Mouse (Mus musculus) G1E (cell line): Measurements from ENCODE around the gene Fam129c. TPM values are rescaled to one million over a fixed set of nuclear protein-coding genes. Genes with fewer than 3 reads are reported as not detected.

Source experiments
- ATAC-seq: 2 replicates; pipeline ENCODE4 v1.8.0; 2016; ENCODE audit warnings: mild to moderate bottlenecking; ENCODE audit not compliant: insufficient number of reproducible peaks, poor library complexity, low FRiP score, severe bottlenecking; ENCODE audit errors: extremely low read depth
- DNase-seq: peaks from one replicate; pipeline ENCODE4 v3.0.0; 2012; ENCODE audit warnings: low spot score
- H3K27me3 ChIP-seq: 2 replicates; pipeline ENCODE4 v1.6.1; 2012; ENCODE audit warnings: mild to moderate bottlenecking, low read length, inconsistent platforms; ENCODE audit not compliant: insufficient read depth
- H3K36me3 ChIP-seq: replicated peaks from 2 replicates; pipeline ENCODE3; 2012; ENCODE audit warnings: mild to moderate bottlenecking, inconsistent platforms
- H3K4me1 ChIP-seq: 2 replicates; pipeline ENCODE4 v1.6.1; 2012; ENCODE audit warnings: low read depth, low read length, inconsistent platforms, mixed read lengths; ENCODE audit not compliant: insufficient read depth
- H3K4me3 ChIP-seq: 2 replicates; pipeline ENCODE4 v1.5.1; 2012; ENCODE audit warnings: low read depth, mild to moderate bottlenecking, inconsistent platforms, low read length, moderate library complexity, mixed read lengths
- H3K9me3 ChIP-seq: replicated peaks from 2 replicates; pipeline ENCODE4 v1.6.1; 2012; ENCODE audit warnings: inconsistent platforms
- CTCF ChIP-seq: IDR thresholded peaks from 2 replicates; pipeline ENCODE4 v1.5.1; 2012; ENCODE audit warnings: low read depth, low read length, inconsistent platforms, mixed read lengths
- GATA1 ChIP-seq: IDR thresholded peaks from 2 replicates; pipeline ENCODE4 v1.6.1; 2012; ENCODE audit warnings: borderline replicate concordance, low read length, inconsistent platforms, mixed read lengths
- GATA2 ChIP-seq: IDR thresholded peaks from 2 replicates; pipeline ENCODE4 v1.6.1; 2012; ENCODE audit warnings: low read depth, low read length, inconsistent platforms, borderline replicate concordance
- POLR2AphosphoS5 ChIP-seq: IDR thresholded peaks from 2 replicates; pipeline ENCODE4 v1.6.1; 2012; ENCODE audit warnings: low read depth, low read length, inconsistent platforms; ENCODE audit not compliant: insufficient replicate concordance
- TAL1 ChIP-seq: conservative IDR thresholded peaks from 2 replicates; pipeline ENCODE4 v1.6.1; 2012; ENCODE audit warnings: low read depth, low read length, inconsistent platforms, mixed read lengths
- polyA plus RNA-seq: library from polyadenylated mRNA; stranded (reverse); fragments of >175 nt; gene quantifications from 2 replicates; pipeline ENCODE4 v1.2.3, GENCODE M21; 2012
- total RNA-seq, 2 experiments: library from RNA; stranded (forward) in 1 of 2; stranded (reverse) in 1 of 2; fragments of 200-1000 nt in 1 of 2; fragments of >200 nt in 1 of 2; fragmentation: Nextera tagmentation in 1 of 2; gene quantifications; 2 replicates each; pipeline ENCODE4 v1.2.3; 2014 to 2017

Fam129c gene
- total and polyA plus RNA-seq, 3 experiments, result 7.0 to 8.3 (median 8.1) TPM

- H3K4me3 ChIP-seq, result no peak overlapping the region
- DNase-seq (no peak), ATAC-seq (no peak)
- TF ChIP-seq TAL1, result no peak
- TF ChIP-seq POLR2AphosphoS5, result no peak
- TF ChIP-seq CTCF, result no peak
- no peak for TF ChIP-seq GATA1
- TF ChIP-seq GATA2, result no peak
- peaks cover 10% of the 10 kb centered on the region for H3K9me3 ChIP-seq
- H3K4me1 ChIP-seq, result peaks cover 47% of the 10 kb centered on the region
- peaks cover 73% of the 10 kb centered on the region for H3K27me3 ChIP-seq
- H3K36me3 ChIP-seq, result peaks cover 7% of the 10 kb centered on the region
These were observed 36.7 kb downstream of the Fam129c start for GRCm38 (mm10) chr8:71633981-71634667.

GRCm38 (mm10) chr8:71637149-71638095 is 40.0 kb downstream of the Fam129c start:
- peaks cover 69% of the 10 kb centered on the region for H3K27me3 ChIP-seq
- ATAC-seq, result no peak
- DNase-seq, result no peak
- peaks cover 40% of the 10 kb centered on the region for H3K4me1 ChIP-seq
- H3K9me3 ChIP-seq, result no peaks in the 10 kb centered on the region
- H3K4me3 ChIP-seq, result no peak overlapping the region
- no peaks in the 10 kb centered on the region for H3K36me3 ChIP-seq
- TF ChIP-seq GATA2, result no peak
- TF ChIP-seq TAL1, result no peak
- TF ChIP-seq GATA1, result no peak
- TF ChIP-seq POLR2AphosphoS5, result no peak
- no peak for TF ChIP-seq CTCF

- peaks cover 35% of the 10 kb centered on the region for H3K4me1 ChIP-seq
- H3K36me3 ChIP-seq, result no peaks in the 10 kb centered on the region
- ATAC-seq, result no peak
- H3K9me3 ChIP-seq, result no peaks in the 10 kb centered on the region
- H3K4me3 ChIP-seq, result no peak overlapping the region
- no peak for TF ChIP-seq GATA2
- no peak for TF ChIP-seq POLR2AphosphoS5
- no peak for TF ChIP-seq TAL1
- no peak for TF ChIP-seq CTCF
- TF ChIP-seq GATA1, result no peak
- no peak for DNase-seq
- peaks cover 67% of the 10 kb centered on the region for H3K27me3 ChIP-seq
These were observed 40.9 kb downstream of the Fam129c start for GRCm38 (mm10) chr8:71638321-71638720.

GRCm38 (mm10) chr8:71639318-71639717 is 41.9 kb downstream of the Fam129c start:
- H3K4me1 ChIP-seq, result peaks cover 27% of the 10 kb centered on the region
- peak overlapping the region; percentile 35; the same call in 1 of the 2 replicates for H3K4me3 ChIP-seq
- ATAC-seq (peak; percentile 54; the same call in 1 of the 2 replicates), DNase-seq (no peak)
- H3K9me3 ChIP-seq, result no peaks in the 10 kb centered on the region
- peak; percentile 56 for TF ChIP-seq TAL1
- TF ChIP-seq GATA1, result no peak
- H3K27me3 ChIP-seq, result peaks cover 62% of the 10 kb centered on the region
- H3K36me3 ChIP-seq, result no peaks in the 10 kb centered on the region

GRCm38 (mm10) chr8:71645510-71645909 is 48.1 kb downstream of the Fam129c start:
- 0 out of 2 replicates have a peak, but pooled peaks cover 4% of the 10 kb centered on the region for H3K4me1 ChIP-seq
- ATAC-seq, result no peak
- no peaks in the 10 kb centered on the region for H3K36me3 ChIP-seq
- H3K4me3 ChIP-seq, result no peak overlapping the region
- no peak for DNase-seq
- H3K9me3 ChIP-seq, result no peaks in the 10 kb centered on the region
- TF ChIP-seq GATA1 (no peak), POLR2AphosphoS5 (no peak), TAL1 (no peak), GATA2 (no peak), CTCF (no peak)
- peaks cover 57% of the 10 kb centered on the region for H3K27me3 ChIP-seq

GRCm38 (mm10) chr8:71654600-71654999 is 57.2 kb downstream of the Fam129c start:
- ATAC-seq (no peak), DNase-seq (no peak)
- Histone ChIP-seq H3K9me3 (no peaks in the 10 kb centered on the region), H3K4me3 (no peak overlapping the region), H3K36me3 (no peaks in the 10 kb centered on the region), H3K27me3 (peaks cover 52% of the 10 kb centered on the region), H3K4me1 (peaks cover 21% of the 10 kb centered on the region)
- TF ChIP-seq GATA1 (no peak), POLR2AphosphoS5 (no peak), CTCF (no peak), TAL1 (no peak), GATA2 (no peak)

Other genes with a start within 250 kb of the Fam129c start
Only the 20 nearest of the 25 such genes appear.
- gene Ankle1, start 191.6 kb upstream of the Fam129c start, total RNA-seq (2014; fragmentation: Nextera tagmentation), result 5.9 and 16.2 TPM in 2 replicates
- 9.8 and 12.1 TPM in 2 replicates for gene Ankle1, start 191.6 kb upstream of the Fam129c start, total RNA-seq (2017)
- 13.7 and 15.1 TPM in 2 replicates for gene Ankle1, start 191.6 kb upstream of the Fam129c start, polyA plus RNA-seq
- 2.6 and 3.9 TPM in 2 replicates for gene Abhd8, start 134.0 kb upstream of the Fam129c start, total RNA-seq (2014; fragmentation: Nextera tagmentation)
- 4.5 and 5.0 TPM in 2 replicates for gene Abhd8, start 134.0 kb upstream of the Fam129c start, total RNA-seq (2017)
- 17.0 and 20.9 TPM in 2 replicates for gene Abhd8, start 134.0 kb upstream of the Fam129c start, polyA plus RNA-seq
- 42.0 and 65.5 TPM in 2 replicates for gene Mrpl34, start 132.7 kb upstream of the Fam129c start, total RNA-seq (2014; fragmentation: Nextera tagmentation)
- gene Mrpl34, start 132.7 kb upstream of the Fam129c start, total RNA-seq (2017), result 68.2 and 74.9 TPM in 2 replicates
- 149 and 161 TPM in 2 replicates for gene Mrpl34, start 132.7 kb upstream of the Fam129c start, polyA plus RNA-seq
- gene Dda1, start 128.4 kb upstream of the Fam129c start, total RNA-seq (2014; fragmentation: Nextera tagmentation), result 51.9 and 56.2 TPM in 2 replicates
- 16.2 and 19.6 TPM in 2 replicates for gene Dda1, start 128.4 kb upstream of the Fam129c start, total RNA-seq (2017)
- 209 and 288 TPM in 2 replicates for gene Dda1, start 128.4 kb upstream of the Fam129c start, polyA plus RNA-seq
- gene Ano8, start 111.7 kb upstream of the Fam129c start, total RNA-seq (2014; fragmentation: Nextera tagmentation), result 0.97 and 1.1 TPM in 2 replicates
- gene Ano8, start 111.7 kb upstream of the Fam129c start, total RNA-seq (2017), result 2.1 and 2.5 TPM in 2 replicates
- gene Ano8, start 111.7 kb upstream of the Fam129c start, polyA plus RNA-seq, result 1.4 and 1.5 TPM in 2 replicates
- 5.8 and 6.4 TPM in 2 replicates for gene Gtpbp3, start 109.5 kb upstream of the Fam129c start, total RNA-seq (2014; fragmentation: Nextera tagmentation)
- gene Gtpbp3, start 109.5 kb upstream of the Fam129c start, total RNA-seq (2017), result 14.6 and 18.2 TPM in 2 replicates
- gene Gtpbp3, start 109.5 kb upstream of the Fam129c start, polyA plus RNA-seq, result 26.1 and 33.3 TPM in 2 replicates
- gene Plvap, start 85.9 kb upstream of the Fam129c start, total RNA-seq (2014; fragmentation: Nextera tagmentation), result not detected in 2 replicates
- 0.16 and 0.17 TPM in 2 replicates for gene Plvap, start 85.9 kb upstream of the Fam129c start, total RNA-seq (2017)
- 0.88 and 0.90 TPM in 2 replicates for gene Plvap, start 85.9 kb upstream of the Fam129c start, polyA plus RNA-seq
- not detected in 2 replicates for gene Ccdc194, start 71.9 kb upstream of the Fam129c start, total RNA-seq (2014; fragmentation: Nextera tagmentation)
- gene Ccdc194, start 71.9 kb upstream of the Fam129c start, total RNA-seq (2017), result 0.22 TPM in 1 of 2 replicates, not detected in the other
- gene Ccdc194, start 71.9 kb upstream of the Fam129c start, polyA plus RNA-seq, result not detected in 2 replicates
- 6.3 and 8.0 TPM in 2 replicates for gene Bst2, start 60.2 kb upstream of the Fam129c start, total RNA-seq (2014; fragmentation: Nextera tagmentation)
- 6.4 and 7.6 TPM in 2 replicates for gene Bst2, start 60.2 kb upstream of the Fam129c start, total RNA-seq (2017)
- 44.0 and 59.6 TPM in 2 replicates for gene Bst2, start 60.2 kb upstream of the Fam129c start, polyA plus RNA-seq
- gene Mvb12a, start 54.7 kb upstream of the Fam129c start, total RNA-seq (2014; fragmentation: Nextera tagmentation), result 40.4 and 41.4 TPM in 2 replicates
- 56.2 and 75.9 TPM in 2 replicates for gene Mvb12a, start 54.7 kb upstream of the Fam129c start, total RNA-seq (2017)
- 132 and 166 TPM in 2 replicates for gene Mvb12a, start 54.7 kb upstream of the Fam129c start, polyA plus RNA-seq
- not detected in 2 replicates for gene Tmem221, start 38.8 kb upstream of the Fam129c start, total RNA-seq (2014; fragmentation: Nextera tagmentation)
- gene Tmem221, start 38.8 kb upstream of the Fam129c start, total RNA-seq (2017), result not detected in 2 replicates
- not detected in 2 replicates for gene Tmem221, start 38.8 kb upstream of the Fam129c start, polyA plus RNA-seq
- gene Nxnl1, start 31.0 kb upstream of the Fam129c start, total RNA-seq (2014; fragmentation: Nextera tagmentation), result not detected in 2 replicates
- not detected in 2 replicates for gene Nxnl1, start 31.0 kb upstream of the Fam129c start, total RNA-seq (2017)
- gene Nxnl1, start 31.0 kb upstream of the Fam129c start, polyA plus RNA-seq, result not detected in 2 replicates
- not detected in 2 replicates for gene Slc27a1, start 28.8 kb upstream of the Fam129c start, total RNA-seq (2014; fragmentation: Nextera tagmentation)
- gene Slc27a1, start 28.8 kb upstream of the Fam129c start, total RNA-seq (2017), result 0.12 and 0.33 TPM in 2 replicates
- gene Slc27a1, start 28.8 kb upstream of the Fam129c start, polyA plus RNA-seq, result not detected in 2 replicates
- 39.7 and 47.5 TPM in 2 replicates for gene Pgls, start 5.5 kb upstream of the Fam129c start, total RNA-seq (2014; fragmentation: Nextera tagmentation)
- gene Pgls, start 5.5 kb upstream of the Fam129c start, total RNA-seq (2017), result 87.2 and 140 TPM in 2 replicates
- gene Pgls, start 5.5 kb upstream of the Fam129c start, polyA plus RNA-seq, result 331 and 360 TPM in 2 replicates
- 35.7 and 38.7 TPM in 2 replicates for gene Colgalt1, start 13.3 kb downstream of the Fam129c start, total RNA-seq (2014; fragmentation: Nextera tagmentation)
- gene Colgalt1, start 13.3 kb downstream of the Fam129c start, total RNA-seq (2017), result 30.5 and 42.4 TPM in 2 replicates
- 37.6 and 42.6 TPM in 2 replicates for gene Colgalt1, start 13.3 kb downstream of the Fam129c start, polyA plus RNA-seq
- gene Unc13a, start 74.1 kb downstream of the Fam129c start, total RNA-seq (2014; fragmentation: Nextera tagmentation), result 6.5 and 7.3 TPM in 2 replicates
- 4.1 and 5.2 TPM in 2 replicates for gene Unc13a, start 74.1 kb downstream of the Fam129c start, total RNA-seq (2017)
- gene Unc13a, start 74.1 kb downstream of the Fam129c start, polyA plus RNA-seq, result 3.7 and 4.6 TPM in 2 replicates
- gene Jak3, start 78.6 kb downstream of the Fam129c start, total RNA-seq (2014; fragmentation: Nextera tagmentation), result 29.8 and 32.0 TPM in 2 replicates
- gene Jak3, start 78.6 kb downstream of the Fam129c start, total RNA-seq (2017), result 15.7 and 15.9 TPM in 2 replicates
- 68.8 and 73.6 TPM in 2 replicates for gene Jak3, start 78.6 kb downstream of the Fam129c start, polyA plus RNA-seq
- 3.4 and 9.1 TPM in 2 replicates for gene Insl3, start 91.6 kb downstream of the Fam129c start, total RNA-seq (2014; fragmentation: Nextera tagmentation)
- gene Insl3, start 91.6 kb downstream of the Fam129c start, total RNA-seq (2017), result 2.7 and 4.6 TPM in 2 replicates
- 28.6 and 35.3 TPM in 2 replicates for gene Insl3, start 91.6 kb downstream of the Fam129c start, polyA plus RNA-seq
- not detected in 2 replicates for gene B3gnt3, start 104.1 kb downstream of the Fam129c start, total RNA-seq (2014; fragmentation: Nextera tagmentation)
- 0.05 and 0.06 TPM in 2 replicates for gene B3gnt3, start 104.1 kb downstream of the Fam129c start, total RNA-seq (2017)
- gene B3gnt3, start 104.1 kb downstream of the Fam129c start, polyA plus RNA-seq, result not detected in 2 replicates
- 2.2 and 27.3 TPM in 2 replicates for gene Fcho1, start 128.1 kb downstream of the Fam129c start, total RNA-seq (2014; fragmentation: Nextera tagmentation)
- 7.6 and 7.7 TPM in 2 replicates for gene Fcho1, start 128.1 kb downstream of the Fam129c start, total RNA-seq (2017)
- gene Fcho1, start 128.1 kb downstream of the Fam129c start, polyA plus RNA-seq, result 14.0 and 16.2 TPM in 2 replicates